Mouse (Mus musculus): Measurements from ENCODE around the gene Ankrd6.

Gene Ankrd6

GRCm38 (mm10) chr4:32779996-32780395 is 170.6 kb downstream of the Ankrd6 start:
- no peak for DNase-seq (ENCODE audit: low spot score)

DNA sequence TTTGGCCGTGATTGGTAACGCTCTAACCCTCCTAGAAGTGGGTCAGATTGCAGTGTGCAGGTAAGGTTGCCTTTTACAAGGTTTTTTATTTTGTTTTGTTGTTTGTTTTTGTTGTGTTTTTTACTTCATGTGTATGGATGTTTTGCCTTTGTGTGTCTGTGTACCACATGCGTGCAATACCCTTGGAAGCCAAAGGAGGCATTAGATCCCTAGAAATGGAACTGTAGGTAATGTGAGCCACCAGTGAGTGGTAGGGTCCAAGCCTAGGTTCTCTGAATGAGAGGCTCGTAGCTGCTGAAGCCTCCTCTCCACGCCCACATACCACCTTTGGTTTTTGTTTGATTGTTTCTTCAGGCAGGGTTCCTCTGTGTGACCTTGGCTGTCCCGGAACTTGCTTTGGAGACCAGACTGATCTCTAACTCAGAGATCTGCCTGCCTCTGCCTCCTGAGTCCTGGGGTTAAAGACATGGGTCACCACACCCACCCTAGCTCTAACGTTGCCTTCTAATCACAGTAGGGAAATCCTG is 180.3 kb downstream of the Ankrd6 start:
- DNase-seq (ENCODE audit: low spot score): peak; percentile 10

- no peak for DNase-seq (ENCODE audit: low spot score)
These were observed 182.6 kb downstream of the Ankrd6 start for GRCm38 (mm10) chr4:32768046-32768445.

DNA sequence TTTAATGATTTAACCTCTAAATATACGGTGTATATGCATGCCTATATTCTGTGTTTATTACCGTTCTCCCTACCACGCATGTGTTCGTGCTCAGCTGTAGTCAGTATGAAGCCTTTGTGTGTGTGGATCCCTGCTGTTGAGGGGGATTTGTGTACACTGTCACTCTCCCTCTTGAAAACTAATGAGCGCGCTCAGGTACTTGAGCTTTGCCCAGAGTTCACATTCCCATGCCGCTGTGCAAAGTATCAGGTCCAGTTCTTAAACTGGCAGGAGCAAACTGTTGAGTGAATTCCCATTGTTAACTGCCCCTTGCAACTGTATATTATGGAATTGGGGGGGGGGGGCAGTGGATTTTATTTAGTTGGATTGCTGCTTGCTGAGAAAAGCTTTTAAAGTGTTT is 183.2 kb downstream of the Ankrd6 start:
- no peak for DNase-seq (ENCODE audit: low spot score)

- DNase-seq (ENCODE audit: low spot score): no peak
These were observed 193.2 kb downstream of the Ankrd6 start for GRCm38 (mm10) chr4:32757430-32757829.

Measured in retina, embryonic 14.5 days (tissue).